Mouse (Mus musculus): ENCODE data around the gene Slc28a1.
"Not testable (repeated sequence)": the region's sequence is repeated elsewhere in the genome, so short reads cannot be mapped to it uniquely, and the experiment has no call there.

Slc28a1 gene

DNA sequence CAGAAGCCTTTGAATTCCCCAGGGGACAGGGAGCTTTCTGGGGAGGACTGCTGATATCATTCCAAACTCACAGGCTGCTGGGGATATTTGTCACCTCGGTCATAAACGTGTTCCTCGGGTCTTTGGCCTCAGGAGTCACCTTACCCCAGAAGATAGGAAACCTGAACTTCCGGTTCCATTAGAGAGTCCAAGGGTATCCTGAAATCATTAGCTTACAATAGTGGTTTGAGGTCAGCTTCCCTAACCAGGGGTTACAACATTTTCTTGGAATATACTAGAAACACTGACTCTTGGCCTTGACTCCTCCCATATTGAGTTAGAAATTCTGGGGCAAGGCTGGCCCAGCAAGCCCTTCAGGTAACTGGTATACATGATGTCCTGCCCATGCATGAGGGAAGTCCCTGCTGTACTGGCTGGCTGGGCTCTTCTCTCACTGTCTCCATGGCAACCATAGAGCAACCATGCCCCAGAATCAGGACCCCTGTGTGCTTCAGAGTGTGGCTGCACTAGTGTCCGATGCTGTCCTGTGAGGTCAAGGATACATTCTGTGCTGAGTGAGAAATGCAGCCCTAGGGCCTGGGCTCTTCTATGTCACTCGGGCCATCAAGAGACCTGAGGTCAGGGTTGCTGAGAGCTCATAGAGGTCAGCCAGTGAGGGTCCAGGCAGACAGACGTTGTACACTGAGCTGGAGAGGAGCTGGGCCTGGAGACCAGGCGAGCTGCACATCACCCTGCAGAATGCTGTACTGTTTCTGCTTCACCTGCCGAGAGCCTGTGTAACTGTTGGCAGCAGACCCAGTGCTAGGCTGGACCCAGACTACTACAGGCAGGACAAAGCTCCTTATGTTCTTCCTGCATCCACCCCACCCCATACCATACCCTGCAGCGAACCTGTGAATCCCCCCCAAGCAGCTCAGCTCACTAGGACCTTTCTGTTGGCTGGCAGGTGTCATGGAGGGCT, 10.9 kb downstream of the Slc28a1 start:
- no peak for DNase-seq

GRCm38 (mm10) chr7:81131864-81132263, 17.3 kb downstream of the Slc28a1 start:
- DNase-seq, result peak; percentile 57

DNA sequence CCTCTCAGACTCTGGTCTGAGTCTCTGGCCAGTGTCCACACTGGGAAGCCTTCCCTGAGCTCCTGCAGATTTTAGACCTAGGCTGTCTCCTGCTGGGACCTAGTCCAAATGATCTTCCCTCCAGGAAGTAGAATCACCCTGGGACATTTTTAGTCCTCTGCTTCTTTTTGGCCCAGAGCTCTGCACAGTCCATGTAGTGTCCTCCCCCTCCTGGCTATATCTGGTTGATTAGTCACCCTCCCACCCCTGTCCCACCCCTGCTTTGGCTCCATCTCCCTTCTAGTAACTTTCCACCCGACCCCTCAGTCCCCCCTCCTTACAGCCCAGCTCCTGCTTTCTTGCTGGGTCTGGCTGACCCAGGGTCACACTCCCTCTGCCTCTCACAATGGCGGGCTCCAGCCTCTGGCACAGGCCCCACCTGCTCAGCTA, 18.3 kb downstream of the Slc28a1 start:
- peak; percentile 50 for DNase-seq

GRCm38 (mm10) chr7:81133416-81133815, 18.8 kb downstream of the Slc28a1 start:
- DNase-seq, result no peak

GRCm38 (mm10) chr7:81133941-81134340, 19.3 kb downstream of the Slc28a1 start:
- no peak for DNase-seq

DNA sequence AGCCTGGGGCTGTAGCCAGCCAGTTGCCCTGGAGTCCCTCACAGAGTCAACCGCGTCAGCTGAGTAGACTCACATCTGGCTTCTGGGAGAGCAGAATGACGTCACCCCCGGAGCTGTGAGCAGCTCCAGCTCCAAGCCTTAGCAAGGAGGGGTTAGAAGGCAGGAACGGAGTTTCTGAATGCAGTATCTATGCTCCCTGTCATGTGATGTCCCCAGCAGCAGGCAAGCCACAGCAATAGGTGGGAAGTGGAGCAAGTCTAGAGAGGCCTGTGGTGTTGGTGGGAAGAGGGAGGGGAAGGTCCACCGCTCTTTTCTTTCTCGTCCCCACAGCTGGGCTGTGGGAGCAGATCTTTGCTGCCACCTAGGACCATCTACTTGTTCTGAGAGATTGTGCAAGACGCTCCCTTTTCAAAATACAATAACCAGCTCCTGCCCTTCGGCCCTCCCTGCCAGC, 20.0 kb downstream of the Slc28a1 start:
- DNase-seq, result peak; percentile 86

- DNase-seq, result no peak
Measured at GRCm38 (mm10) chr7:81137292-81137691, 22.7 kb downstream of the Slc28a1 start.

DNA sequence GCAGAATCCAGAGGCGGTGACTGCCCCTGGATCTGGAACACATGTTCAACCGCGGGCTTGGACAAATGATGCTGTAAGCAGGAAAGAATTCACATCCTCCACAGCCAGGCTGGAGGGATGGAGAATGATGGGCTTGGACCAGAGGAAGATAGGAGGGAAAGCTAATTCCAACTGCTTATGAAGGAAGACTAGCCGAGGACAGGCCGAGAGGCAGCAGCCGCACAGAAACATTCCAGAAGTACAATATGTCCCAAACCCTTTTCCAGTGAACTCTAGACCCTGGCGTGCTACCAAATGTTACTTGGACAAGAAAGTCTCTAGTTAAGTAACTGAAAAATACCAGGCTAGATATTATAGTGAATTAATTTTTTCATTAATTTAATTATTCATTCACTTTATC, 24.5 kb downstream of the Slc28a1 start:
- DNase-seq, result peak; percentile 78

DNA sequence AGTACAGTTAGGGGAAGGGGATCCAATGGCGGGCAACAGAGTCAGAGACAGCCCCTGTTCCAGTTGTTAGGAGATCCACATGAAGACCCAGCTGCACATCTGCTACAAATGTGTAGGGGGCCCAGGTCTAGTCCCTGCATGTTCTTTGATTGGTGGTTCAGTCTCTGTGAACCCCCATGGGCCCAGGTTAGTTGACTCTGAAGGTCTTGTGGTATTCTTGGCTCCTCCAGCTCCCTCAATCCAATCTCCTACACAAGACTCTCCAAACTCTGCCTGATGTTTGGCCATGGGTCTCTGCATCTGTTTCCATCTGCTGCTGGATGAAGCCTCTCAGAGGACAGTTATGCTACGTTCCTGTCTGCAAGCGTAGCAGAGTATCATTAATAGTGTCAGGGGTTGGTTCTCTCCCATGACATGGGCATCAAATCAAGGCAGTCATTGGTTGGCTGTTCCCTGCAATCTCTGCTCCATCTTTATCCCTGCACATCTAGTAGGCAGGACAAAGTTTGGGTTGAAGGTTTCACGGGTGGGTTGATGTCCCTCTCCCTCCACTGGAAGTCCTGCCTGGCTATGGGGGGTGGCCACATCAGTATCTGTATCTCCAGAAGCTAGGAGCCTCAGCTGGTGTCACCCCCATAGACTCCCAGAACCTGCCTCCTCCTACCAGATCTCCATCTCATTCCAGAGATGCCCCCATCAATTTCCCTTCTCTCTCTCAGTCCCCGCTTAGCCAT, 25.2 kb downstream of the Slc28a1 start:
- DNase-seq, result no peak

DNA sequence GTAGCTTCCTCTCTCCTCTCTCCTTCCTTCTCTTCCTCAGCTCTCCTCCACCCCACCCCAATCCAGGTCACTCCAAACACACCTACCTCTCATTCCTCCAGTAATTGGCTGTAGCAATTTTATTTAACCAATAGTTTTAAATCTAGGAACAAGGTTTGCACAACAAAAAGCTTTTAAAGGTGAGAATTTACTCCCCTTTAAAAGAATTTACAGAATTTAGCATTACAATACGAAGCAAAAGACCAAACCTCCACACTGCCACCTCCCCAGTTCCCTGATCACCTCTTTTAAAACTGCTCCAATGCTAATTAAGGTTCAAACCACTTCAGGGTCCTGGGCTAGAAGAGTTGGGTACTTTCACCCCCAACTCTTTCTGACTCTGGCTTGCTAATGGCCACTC, 26.9 kb downstream of the Slc28a1 start:
- no peak for DNase-seq

- not testable (repeated sequence) for DNase-seq
Measured at GRCm38 (mm10) chr7:81143056-81143455, 28.5 kb downstream of the Slc28a1 start.

DNA sequence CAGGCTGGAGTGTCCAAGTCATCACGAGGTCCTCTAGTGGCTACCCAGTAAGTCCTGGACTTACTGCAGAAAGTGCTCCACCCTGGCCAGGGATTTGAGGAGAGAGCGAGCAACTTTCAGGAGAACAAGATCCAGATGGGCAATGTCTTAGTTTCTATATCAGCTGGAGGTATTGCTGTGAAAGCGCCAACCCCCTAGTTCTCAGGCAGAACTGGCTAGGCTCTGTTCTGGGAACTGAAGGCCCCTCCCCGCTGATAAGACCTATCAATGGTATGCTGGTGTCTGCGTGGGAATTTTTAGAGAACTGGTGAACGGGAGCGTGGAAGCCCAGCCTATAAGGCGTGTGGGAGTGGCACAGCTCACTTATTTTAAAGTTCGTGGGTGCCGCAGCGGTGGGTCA, 35.2 kb downstream of the Slc28a1 start:
- no peak for DNase-seq

- DNase-seq, result no peak
Measured at GRCm38 (mm10) chr7:81151216-81151615, 36.6 kb downstream of the Slc28a1 start.

GRCm38 (mm10) chr7:81152306-81152705, 37.7 kb downstream of the Slc28a1 start:
- DNase-seq, result no peak

DNA sequence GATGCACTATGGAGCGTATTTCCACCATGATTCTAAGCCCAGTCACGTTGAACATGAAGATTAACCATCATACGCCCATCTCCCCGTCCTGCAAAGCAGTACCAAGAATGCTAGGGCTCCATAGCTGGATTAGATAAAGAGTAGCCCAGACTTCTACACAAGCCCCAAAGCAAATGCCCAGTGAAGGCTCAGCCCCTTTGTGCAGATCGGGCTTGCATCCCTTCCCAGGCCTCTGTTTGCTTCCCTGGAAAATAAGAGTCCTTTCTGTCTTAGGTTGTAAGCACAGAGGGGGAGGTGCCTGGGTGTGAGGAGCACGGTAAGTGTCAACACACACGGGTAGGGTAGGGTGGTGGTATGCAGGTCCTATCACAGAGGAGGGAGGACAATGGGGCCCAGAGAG, 38.2 kb downstream of the Slc28a1 start:
- DNase-seq, result no peak

GRCm38 (mm10) chr7:81153327-81153726, 38.7 kb downstream of the Slc28a1 start:
- DNase-seq, result no peak

DNA sequence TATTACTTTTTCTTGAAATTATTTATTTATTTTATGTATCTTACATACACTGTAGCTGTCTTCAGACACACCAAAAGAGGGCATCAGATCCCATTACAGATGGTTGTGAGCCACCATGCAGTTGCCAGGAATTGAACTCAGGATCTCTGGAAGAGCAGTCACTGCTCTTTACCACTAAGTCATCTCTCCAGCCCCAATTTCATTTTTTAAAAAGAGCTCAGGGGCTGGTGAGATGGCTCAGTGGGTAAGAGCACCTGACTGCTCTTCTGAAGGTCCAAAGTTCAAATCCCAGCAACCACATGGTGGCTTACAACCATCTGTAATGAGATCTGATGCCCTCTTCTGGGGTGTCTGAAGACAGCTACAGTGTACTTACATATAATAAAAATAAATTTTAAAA, 39.6 kb downstream of the Slc28a1 start:
- DNase-seq, result not testable (repeated sequence)

DNA sequence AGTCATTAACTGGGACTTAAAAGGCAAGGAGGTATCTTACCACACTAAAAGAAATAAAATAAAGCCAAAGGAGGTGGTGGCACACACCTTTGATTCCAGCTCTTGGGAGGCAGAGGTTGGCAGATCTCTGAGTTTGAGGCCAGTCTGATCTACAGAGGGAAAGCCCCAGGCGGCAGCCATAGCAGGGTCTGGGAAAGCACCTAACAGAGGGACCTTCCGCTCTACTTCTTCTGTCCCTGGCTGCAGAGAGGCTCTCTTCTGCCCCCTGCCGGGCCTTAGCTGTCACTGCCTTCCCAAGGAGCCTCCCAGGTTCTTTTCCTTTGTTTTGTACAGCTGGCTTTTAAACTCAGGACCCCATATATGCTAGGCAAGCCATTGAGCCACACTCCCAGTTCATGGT, 40.4 kb downstream of the Slc28a1 start:
- DNase-seq, result peak; percentile 64

DNA sequence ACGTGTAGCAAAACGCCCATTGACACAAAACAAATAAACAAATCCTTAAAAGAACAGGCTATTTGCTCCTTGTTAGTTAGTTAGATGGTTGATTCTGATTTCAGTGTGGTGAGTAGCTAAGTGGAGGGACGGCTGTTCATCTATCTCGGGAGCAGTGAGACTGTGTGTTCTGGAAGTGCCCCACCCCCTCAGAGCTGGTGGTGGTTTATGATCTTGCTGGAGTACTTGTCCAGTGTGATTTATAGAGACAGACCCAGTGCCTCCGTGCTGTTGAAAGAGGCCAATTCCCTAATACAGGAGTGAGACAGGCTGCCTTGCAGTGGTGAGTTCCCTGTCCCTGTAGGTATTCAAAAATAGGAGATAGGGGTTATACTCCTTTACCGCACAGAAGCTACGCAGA, 44.3 kb downstream of the Slc28a1 start:
- no peak for DNase-seq

DNA sequence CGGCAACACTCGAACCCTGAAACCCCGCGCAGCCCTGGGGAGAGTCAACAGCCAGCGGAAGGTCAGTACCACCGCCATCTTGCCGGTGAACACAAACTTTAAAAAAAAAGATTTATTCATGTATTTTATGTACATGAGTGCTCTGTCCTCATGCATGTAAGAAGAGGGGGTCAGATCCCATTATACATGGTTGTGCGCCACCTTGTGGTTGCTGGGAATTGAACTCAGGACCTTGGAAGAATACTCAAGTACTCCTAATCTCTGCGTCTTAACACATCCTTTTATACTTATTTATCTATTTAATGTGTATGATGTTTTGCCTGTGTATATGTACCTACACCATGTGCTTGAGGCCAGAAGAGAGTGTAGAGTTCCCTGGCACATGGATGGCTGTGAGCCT, 47.1 kb downstream of the Slc28a1 start:
- DNase-seq, result peak; percentile 56

GRCm38 (mm10) chr7:81162345-81162744, 47.7 kb downstream of the Slc28a1 start:
- peak; percentile 86 for DNase-seq

- no peak for DNase-seq
Measured at GRCm38 (mm10) chr7:81164411-81164810, 49.8 kb downstream of the Slc28a1 start.

- peak; percentile 57 for DNase-seq
Measured at GRCm38 (mm10) chr7:81167124-81167523, 52.5 kb downstream of the Slc28a1 start.

DNA sequence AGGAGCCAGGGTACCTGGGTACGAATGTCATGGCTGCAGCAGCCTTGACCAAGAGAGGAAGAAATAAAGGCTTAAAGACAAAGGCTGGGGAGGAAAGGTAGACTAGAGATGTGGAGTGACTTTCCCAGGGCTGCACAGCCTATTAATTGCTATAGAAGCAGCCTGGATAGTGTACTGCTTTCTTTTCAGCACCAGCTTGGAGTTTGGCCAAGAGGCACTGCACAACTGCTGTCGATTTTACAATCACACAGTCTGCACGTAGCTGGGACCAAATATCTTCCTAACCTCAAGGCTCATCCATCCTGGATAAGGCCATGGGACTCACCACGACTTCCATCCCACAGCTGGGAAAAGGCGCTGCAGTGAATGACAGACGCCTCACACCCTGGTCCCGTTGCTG, 54.8 kb downstream of the Slc28a1 start:
- no peak for DNase-seq

All from lung, postnatal 10 days (tissue).